Mouse (Mus musculus): ENCODE data around the gene Trappc11.

GRCm38 (mm10) chr8:47560801-47561200, 27.5 kb upstream of the Trappc11 start:
- TF ChIP-seq CTCF (IDR thresholded peaks at IDR 0.05; ENCODE audit: control insufficient read depth, insufficient read depth, insufficient read length) (no peak), MYOG (IDR thresholded peaks at IDR 0.05; ENCODE audit: control insufficient read depth, extremely low read depth, insufficient read length) (no peak)
